Mouse (Mus musculus): Measurements from ENCODE around the gene Sestd1. TPM values are rescaled to one million over a fixed set of nuclear protein-coding genes. Genes with fewer than 3 reads are reported as not detected.

The Sestd1 gene
- total and polyA plus RNA-seq, 3 experiments, result 0.02 to 0.22 TPM; not detected in 1

GRCm38 (mm10) chr2:77266931-77267330 is 13.5 kb downstream of the Sestd1 start:
- Histone ChIP-seq H3K4me3 (ENCODE audit: low read depth, low read length) (no peak overlapping the region), H3K27me3 (ENCODE audit: insufficient read depth, low read length) (no peaks in the 10 kb centered on the region), H3K36me3 (replicated peaks) (no peaks in the 10 kb centered on the region), H3K9me3 (replicated peaks) (peaks cover 55% of the 10 kb centered on the region), H3K4me1 (ENCODE audit: insufficient read depth, low read depth, low read length) (no peaks in the 10 kb centered on the region)
- no peak for DNase-seq (ENCODE audit: low spot score)
- TF ChIP-seq CTCF (IDR thresholded peaks at IDR 0.05; ENCODE audit: low read depth, low read length) (no peak), POLR2AphosphoS5 (IDR thresholded peaks at IDR 0.05; ENCODE audit: insufficient replicate concordance, low read depth, low read length) (no peak), GATA1 (IDR thresholded peaks at IDR 0.05; ENCODE audit: borderline replicate concordance, low read length) (no peak), TAL1 (conservative IDR thresholded peaks at IDR 0.05; ENCODE audit: low read depth, low read length) (no peak), GATA2 (IDR thresholded peaks at IDR 0.05; ENCODE audit: borderline replicate concordance, low read depth, low read length) (no peak)
- ATAC-seq (ENCODE audit: extremely low read depth, insufficient number of reproducible peaks, low FRiP score, poor library complexity, severe bottlenecking), result no peak

GRCm38 (mm10) chr2:77266011-77266410 is 14.4 kb downstream of the Sestd1 start:
- no peaks in the 10 kb centered on the region for H3K36me3 ChIP-seq (replicated peaks)
- DNase-seq (ENCODE audit: low spot score), result no peak
- no peak for ATAC-seq (ENCODE audit: extremely low read depth, insufficient number of reproducible peaks, low FRiP score, poor library complexity, severe bottlenecking)
- peaks cover 51% of the 10 kb centered on the region for H3K9me3 ChIP-seq (replicated peaks)
- TF ChIP-seq TAL1 (conservative IDR thresholded peaks at IDR 0.05; ENCODE audit: low read depth, low read length) (no peak), POLR2AphosphoS5 (IDR thresholded peaks at IDR 0.05; ENCODE audit: insufficient replicate concordance, low read depth, low read length) (no peak), GATA1 (IDR thresholded peaks at IDR 0.05; ENCODE audit: borderline replicate concordance, low read length) (no peak), CTCF (IDR thresholded peaks at IDR 0.05; ENCODE audit: low read depth, low read length) (no peak), GATA2 (IDR thresholded peaks at IDR 0.05; ENCODE audit: borderline replicate concordance, low read depth, low read length) (no peak)
- H3K4me1 ChIP-seq (ENCODE audit: insufficient read depth, low read depth, low read length), result no peaks in the 10 kb centered on the region
- no peaks in the 10 kb centered on the region for H3K27me3 ChIP-seq (ENCODE audit: insufficient read depth, low read length)
- no peak overlapping the region for H3K4me3 ChIP-seq (ENCODE audit: low read depth, low read length)

GRCm38 (mm10) chr2:77265301-77265700 is 15.1 kb downstream of the Sestd1 start:
- no peak for ATAC-seq (ENCODE audit: extremely low read depth, insufficient number of reproducible peaks, low FRiP score, poor library complexity, severe bottlenecking)
- Histone ChIP-seq H3K36me3 (replicated peaks) (no peaks in the 10 kb centered on the region), H3K4me1 (ENCODE audit: insufficient read depth, low read depth, low read length) (no peaks in the 10 kb centered on the region), H3K27me3 (ENCODE audit: insufficient read depth, low read length) (no peaks in the 10 kb centered on the region), H3K9me3 (replicated peaks) (peaks cover 49% of the 10 kb centered on the region), H3K4me3 (ENCODE audit: low read depth, low read length) (no peak overlapping the region)
- no peak for TF ChIP-seq TAL1 (conservative IDR thresholded peaks at IDR 0.05; ENCODE audit: low read depth, low read length)
- no peak for TF ChIP-seq GATA2 (IDR thresholded peaks at IDR 0.05; ENCODE audit: borderline replicate concordance, low read depth, low read length)
- TF ChIP-seq CTCF (IDR thresholded peaks at IDR 0.05; ENCODE audit: low read depth, low read length), result no peak
- no peak for TF ChIP-seq GATA1 (IDR thresholded peaks at IDR 0.05; ENCODE audit: borderline replicate concordance, low read length)
- no peak for TF ChIP-seq POLR2AphosphoS5 (IDR thresholded peaks at IDR 0.05; ENCODE audit: insufficient replicate concordance, low read depth, low read length)
- DNase-seq (ENCODE audit: low spot score), result no peak

GRCm38 (mm10) chr2:77264550-77264949 is 15.8 kb downstream of the Sestd1 start:
- Histone ChIP-seq H3K4me3 (ENCODE audit: low read depth, low read length) (no peak overlapping the region), H3K36me3 (replicated peaks) (no peaks in the 10 kb centered on the region), H3K9me3 (replicated peaks) (peaks cover 47% of the 10 kb centered on the region), H3K27me3 (ENCODE audit: insufficient read depth, low read length) (no peaks in the 10 kb centered on the region), H3K4me1 (ENCODE audit: insufficient read depth, low read depth, low read length) (no peaks in the 10 kb centered on the region)
- ATAC-seq (ENCODE audit: extremely low read depth, insufficient number of reproducible peaks, low FRiP score, poor library complexity, severe bottlenecking), result no peak
- TF ChIP-seq GATA2 (IDR thresholded peaks at IDR 0.05; ENCODE audit: borderline replicate concordance, low read depth, low read length), result no peak
- TF ChIP-seq GATA1 (IDR thresholded peaks at IDR 0.05; ENCODE audit: borderline replicate concordance, low read length), result no peak
- no peak for TF ChIP-seq TAL1 (conservative IDR thresholded peaks at IDR 0.05; ENCODE audit: low read depth, low read length)
- no peak for TF ChIP-seq POLR2AphosphoS5 (IDR thresholded peaks at IDR 0.05; ENCODE audit: insufficient replicate concordance, low read depth, low read length)
- no peak for TF ChIP-seq CTCF (IDR thresholded peaks at IDR 0.05; ENCODE audit: low read depth, low read length)
- DNase-seq (ENCODE audit: low spot score), result no peak

GRCm38 (mm10) chr2:77263477-77264435 is 16.6 kb downstream of the Sestd1 start:
- H3K27me3 ChIP-seq (ENCODE audit: insufficient read depth, low read length), result no peaks in the 10 kb centered on the region
- peaks cover 39% of the 10 kb centered on the region for H3K9me3 ChIP-seq (replicated peaks)
- H3K36me3 ChIP-seq (replicated peaks), result no peaks in the 10 kb centered on the region
- ATAC-seq (ENCODE audit: extremely low read depth, insufficient number of reproducible peaks, low FRiP score, poor library complexity, severe bottlenecking) (no peak), DNase-seq (ENCODE audit: low spot score) (no peak)
- no peak for TF ChIP-seq TAL1 (conservative IDR thresholded peaks at IDR 0.05; ENCODE audit: low read depth, low read length)
- TF ChIP-seq GATA2 (IDR thresholded peaks at IDR 0.05; ENCODE audit: borderline replicate concordance, low read depth, low read length), result no peak
- TF ChIP-seq CTCF (IDR thresholded peaks at IDR 0.05; ENCODE audit: low read depth, low read length), result no peak
- TF ChIP-seq POLR2AphosphoS5 (IDR thresholded peaks at IDR 0.05; ENCODE audit: insufficient replicate concordance, low read depth, low read length), result no peak
- TF ChIP-seq GATA1 (IDR thresholded peaks at IDR 0.05; ENCODE audit: borderline replicate concordance, low read length), result no peak
- no peaks in the 10 kb centered on the region for H3K4me1 ChIP-seq (ENCODE audit: insufficient read depth, low read depth, low read length)
- H3K4me3 ChIP-seq (ENCODE audit: low read depth, low read length), result no peak overlapping the region

GRCm38 (mm10) chr2:77260134-77260533 is 20.3 kb downstream of the Sestd1 start:
- Histone ChIP-seq H3K4me1 (ENCODE audit: insufficient read depth, low read depth, low read length) (no peaks in the 10 kb centered on the region), H3K36me3 (replicated peaks) (no peaks in the 10 kb centered on the region), H3K27me3 (ENCODE audit: insufficient read depth, low read length) (no peaks in the 10 kb centered on the region), H3K4me3 (ENCODE audit: low read depth, low read length) (no peak overlapping the region), H3K9me3 (replicated peaks) (peaks cover 42% of the 10 kb centered on the region)
- TF ChIP-seq POLR2AphosphoS5 (IDR thresholded peaks at IDR 0.05; ENCODE audit: insufficient replicate concordance, low read depth, low read length) (no peak), GATA2 (IDR thresholded peaks at IDR 0.05; ENCODE audit: borderline replicate concordance, low read depth, low read length) (no peak), TAL1 (conservative IDR thresholded peaks at IDR 0.05; ENCODE audit: low read depth, low read length) (no peak), GATA1 (IDR thresholded peaks at IDR 0.05; ENCODE audit: borderline replicate concordance, low read length) (no peak), CTCF (IDR thresholded peaks at IDR 0.05; ENCODE audit: low read depth, low read length) (no peak)
- DNase-seq (ENCODE audit: low spot score) (no peak), ATAC-seq (ENCODE audit: extremely low read depth, insufficient number of reproducible peaks, low FRiP score, poor library complexity, severe bottlenecking) (no peak)
